Mouse (Mus musculus) testis, adult 2 months (tissue): ENCODE results near the gene Nup98. TPM values are rescaled to one million over a fixed set of nuclear protein-coding genes. Genes with fewer than 3 reads are reported as not detected.
A peak's percentile ranks its signal among the peaks of the same experiment; 100 is the strongest.

Experiments used
- H3K27ac ChIP-seq: fragments of 200-500 bp; 2 replicates; pipeline ENCODE4 v1.5.1; 2012; ENCODE audit warnings: low read depth, low read length; ENCODE audit not compliant: control insufficient read depth, insufficient read depth
- H3K27me3 ChIP-seq: fragments of 200-500 bp; 2 replicates; pipeline ENCODE4 v1.6.1; 2012; ENCODE audit warnings: mild to moderate bottlenecking, low read length, moderate library complexity; ENCODE audit not compliant: control insufficient read depth, insufficient read depth
- H3K36me3 ChIP-seq: fragments of 200-500 bp; 2 replicates; pipeline ENCODE4 v1.6.1; 2012; ENCODE audit warnings: mild to moderate bottlenecking, low read length; ENCODE audit not compliant: control insufficient read depth, insufficient read depth
- H3K4me1 ChIP-seq: fragments of 200-500 bp; 2 replicates; pipeline ENCODE4 v1.6.1; 2012; ENCODE audit warnings: low read length; ENCODE audit not compliant: control insufficient read depth, insufficient read depth
- H3K4me3 ChIP-seq: fragments of 200-500 bp; 2 replicates; pipeline ENCODE4 v1.5.1; 2012; ENCODE audit warnings: low read depth, mild to moderate bottlenecking, low read length, moderate library complexity, mixed read lengths; ENCODE audit not compliant: control insufficient read depth
- CTCF ChIP-seq: fragments of 200-500 bp; IDR thresholded peaks from 2 replicates; pipeline ENCODE4 v1.5.1; 2012; ENCODE audit warnings: low read depth, mild to moderate bottlenecking, inconsistent platforms, low read length, moderate library complexity; ENCODE audit not compliant: control insufficient read depth, insufficient read depth, insufficient replicate concordance
- POLR2A ChIP-seq: fragments of 200-500 bp; IDR thresholded peaks from 2 replicates; pipeline ENCODE4 v1.6.1; 2012; ENCODE audit warnings: low read depth, mild to moderate bottlenecking, inconsistent platforms, low read length, moderate library complexity; ENCODE audit not compliant: control insufficient read depth
- polyA plus RNA-seq: library from polyadenylated mRNA; depleted of rRNA; stranded (reverse); fragments of >200 nt; gene quantifications from 2 replicates; pipeline ENCODE4 v1.2.3, GENCODE M21; 2012; rRNA removed

Gene Nup98
- polyA plus RNA-seq, result 126 and 133 TPM in 2 replicates

DNA sequence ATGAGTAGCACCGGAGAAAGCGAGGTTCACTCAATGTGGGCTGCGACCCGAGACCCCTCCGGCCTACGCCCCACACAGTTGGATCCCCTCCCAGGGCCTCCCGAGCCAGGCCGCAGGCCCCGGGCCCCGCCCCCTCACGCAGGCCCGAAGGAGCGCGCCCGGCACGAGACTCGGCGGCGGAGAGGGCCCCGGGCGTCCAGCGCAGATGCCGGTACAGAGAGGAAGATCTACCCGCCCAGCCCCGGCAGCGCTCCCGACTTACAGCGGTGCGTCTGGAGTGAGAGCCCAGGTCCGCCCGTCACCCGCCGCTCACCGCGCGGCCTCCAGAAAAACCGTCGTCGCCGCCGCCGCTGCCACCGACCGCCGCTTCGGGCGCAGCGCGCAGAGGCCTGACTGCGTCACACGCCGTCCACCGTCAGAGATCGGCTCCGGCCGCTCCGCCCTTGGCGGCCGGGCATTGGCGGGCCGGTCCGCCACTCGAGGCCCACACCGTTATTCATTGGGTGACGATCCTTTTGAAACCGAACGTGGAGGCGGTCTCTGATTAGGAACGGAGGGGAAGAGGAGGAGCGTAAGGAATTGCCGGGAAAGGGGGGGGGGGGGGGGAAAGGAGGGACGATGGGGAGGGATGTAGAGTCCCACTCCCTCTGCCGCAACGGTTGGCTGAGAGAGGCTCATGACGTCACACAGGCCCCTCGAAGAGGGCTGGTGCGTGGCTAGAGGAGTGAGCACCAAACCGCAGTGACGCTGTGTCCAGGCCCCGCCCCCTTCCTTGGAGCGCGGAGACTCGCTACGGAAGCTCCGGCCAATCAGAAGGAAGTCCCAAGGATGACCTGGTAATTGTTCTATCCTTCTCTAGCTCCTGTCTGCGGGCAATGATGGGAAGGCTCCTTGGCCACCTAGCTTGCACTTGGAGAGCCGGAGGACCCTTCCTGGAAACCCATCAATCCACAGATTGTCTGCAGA lies at the start of gene Nup98, which contains the start of gene Pgap2:
Nup98 (minus strand) TSS at position 421 of the 966 bp plus-strand sequence.
Pgap2 (plus strand) TSS at position 453 of the 966 bp plus-strand sequence.
- no peaks in the 10 kb centered on the region for H3K36me3 ChIP-seq
- no peaks in the 10 kb centered on the region for H3K27me3 ChIP-seq
- no peaks in the 10 kb centered on the region for H3K4me1 ChIP-seq
- TF ChIP-seq POLR2A, result peak; percentile 80
- 0 out of 2 replicates have a peak, but pooled peaks have one; percentile 7 for TF ChIP-seq CTCF
- peak within 1 kb of the TSS; percentile 100 for H3K4me3 ChIP-seq
- peak within 1 kb of the TSS; percentile 96 for H3K27ac ChIP-seq

DNA sequence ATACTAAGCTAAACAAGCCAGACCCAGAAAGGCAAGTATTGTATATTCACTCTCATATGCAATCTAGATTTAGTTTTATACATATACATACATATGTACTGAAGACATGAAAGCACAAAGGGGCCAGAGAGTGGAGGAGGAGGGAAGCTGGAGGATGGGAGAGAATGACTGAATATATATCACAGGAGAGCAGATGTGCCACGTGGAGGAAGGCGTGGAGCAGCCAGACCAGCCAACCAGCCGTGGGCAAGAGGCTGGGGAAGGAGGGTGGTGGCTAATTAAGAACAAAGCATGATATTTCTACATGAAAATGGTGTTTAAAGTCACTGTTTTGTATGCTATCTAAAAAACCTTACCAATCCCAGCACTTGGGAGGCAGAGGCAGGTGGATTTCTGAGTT lies 48.8 kb upstream of the Nup98 start:
- Histone ChIP-seq H3K4me3 (no peak overlapping the region), H3K36me3 (no peaks in the 10 kb centered on the region), H3K27ac (no peak overlapping the region), H3K4me1 (no peaks in the 10 kb centered on the region), H3K27me3 (no peaks in the 10 kb centered on the region)
- TF ChIP-seq POLR2A (no peak), CTCF (no peak)

DNA sequence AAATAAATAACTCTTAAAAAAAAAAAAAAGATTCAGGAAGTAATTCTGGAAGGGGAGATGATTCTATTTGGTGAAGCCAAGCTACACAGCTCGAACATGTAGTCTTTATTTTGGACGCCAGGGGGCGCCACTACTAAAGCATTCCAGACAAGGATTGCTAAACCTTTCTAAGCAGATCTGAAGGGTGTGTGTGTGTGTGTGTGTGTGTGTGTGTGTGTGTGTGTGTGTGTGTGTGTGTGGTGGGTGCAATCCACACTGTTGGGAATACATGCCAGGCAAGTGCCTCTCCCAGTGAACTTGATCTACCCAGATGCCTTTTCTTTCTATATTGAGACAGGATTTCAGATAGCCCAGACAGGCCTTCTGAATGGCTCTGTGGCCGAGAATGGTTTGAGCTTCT lies 48.2 kb upstream of the Nup98 start:
- TF ChIP-seq CTCF, result peak; percentile 29; the same call in 1 of the 2 replicates
- TF ChIP-seq POLR2A, result no peak
- Histone ChIP-seq H3K27ac (no peak overlapping the region), H3K4me1 (no peaks in the 10 kb centered on the region), H3K27me3 (no peaks in the 10 kb centered on the region), H3K4me3 (no peak overlapping the region), H3K36me3 (no peaks in the 10 kb centered on the region)

DNA sequence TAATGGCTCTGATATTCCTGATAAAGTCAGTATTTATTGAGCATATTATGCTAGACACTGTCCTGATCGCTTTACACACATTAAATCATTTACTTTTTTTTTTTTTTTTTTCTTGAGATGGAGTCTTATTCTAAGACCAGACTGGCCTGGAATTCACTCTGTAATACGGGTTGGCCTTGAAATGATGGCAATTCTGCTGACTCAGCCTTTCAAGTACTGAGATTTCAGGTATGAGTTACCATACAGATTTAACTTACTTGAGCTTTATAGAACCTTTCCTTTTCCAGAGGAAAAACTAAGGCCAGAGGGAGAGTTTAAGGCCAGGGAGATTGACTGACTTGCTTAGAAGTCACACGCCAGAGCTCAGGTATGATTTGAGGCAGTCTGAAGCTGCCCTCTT lies 46.7 kb upstream of the Nup98 start:
- H3K27me3 ChIP-seq, result no peaks in the 10 kb centered on the region
- no peaks in the 10 kb centered on the region for H3K36me3 ChIP-seq
- no peak for TF ChIP-seq CTCF
- no peak for TF ChIP-seq POLR2A
- no peak overlapping the region for H3K4me3 ChIP-seq
- no peaks in the 10 kb centered on the region for H3K4me1 ChIP-seq
- no peak overlapping the region for H3K27ac ChIP-seq

DNA sequence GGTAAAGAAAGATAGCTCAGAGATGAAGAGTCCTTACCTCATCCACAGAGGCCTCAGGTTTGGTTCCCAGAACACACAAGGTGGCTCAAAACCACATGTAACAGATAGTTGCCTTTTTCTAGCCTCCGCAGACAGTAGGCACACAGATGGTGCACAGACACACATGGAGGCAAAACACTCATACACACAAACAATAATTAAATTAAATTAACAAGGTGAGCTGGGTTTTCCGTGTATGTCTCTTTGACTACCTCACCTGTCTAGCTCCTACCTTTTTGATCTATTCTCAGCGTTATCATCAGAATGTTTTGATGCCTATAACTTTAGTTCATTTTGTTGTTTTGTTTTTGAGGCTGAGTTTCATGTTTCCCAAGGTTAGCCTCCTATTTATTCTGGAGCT lies 46.0 kb upstream of the Nup98 start, which contains the start of gene Rhog:
Rhog (minus strand) TSS at position 101 of the 400 bp plus-strand sequence.
- Histone ChIP-seq H3K27me3 (no peaks in the 10 kb centered on the region), H3K36me3 (no peaks in the 10 kb centered on the region), H3K4me3 (no peak within 1 kb of the TSS), H3K27ac (no peak within 1 kb of the TSS), H3K4me1 (peaks cover 2% of the 10 kb centered on the region; the same call in 1 of the 2 replicates)
- TF ChIP-seq CTCF (no peak), POLR2A (no peak)

DNA sequence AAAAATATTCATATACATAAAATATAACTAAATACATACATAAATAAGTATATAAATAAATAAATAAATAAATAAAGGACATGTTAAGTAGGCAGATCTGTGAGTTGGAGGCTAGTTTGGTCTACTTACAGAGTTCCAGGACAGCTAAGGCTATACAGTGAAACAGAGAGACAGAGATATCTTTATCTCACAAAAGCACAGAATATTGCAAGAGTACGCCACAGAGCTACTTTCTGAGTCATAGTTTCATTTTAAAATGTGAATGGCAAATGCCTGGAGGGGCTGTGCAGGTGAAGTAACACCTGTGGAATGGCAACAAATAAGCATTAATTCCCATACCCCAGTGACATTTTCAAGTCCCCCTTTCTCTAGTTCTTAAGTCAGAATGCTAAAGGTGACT lies 43.7 kb upstream of the Nup98 start:
- no peaks in the 10 kb centered on the region for H3K36me3 ChIP-seq

DNA sequence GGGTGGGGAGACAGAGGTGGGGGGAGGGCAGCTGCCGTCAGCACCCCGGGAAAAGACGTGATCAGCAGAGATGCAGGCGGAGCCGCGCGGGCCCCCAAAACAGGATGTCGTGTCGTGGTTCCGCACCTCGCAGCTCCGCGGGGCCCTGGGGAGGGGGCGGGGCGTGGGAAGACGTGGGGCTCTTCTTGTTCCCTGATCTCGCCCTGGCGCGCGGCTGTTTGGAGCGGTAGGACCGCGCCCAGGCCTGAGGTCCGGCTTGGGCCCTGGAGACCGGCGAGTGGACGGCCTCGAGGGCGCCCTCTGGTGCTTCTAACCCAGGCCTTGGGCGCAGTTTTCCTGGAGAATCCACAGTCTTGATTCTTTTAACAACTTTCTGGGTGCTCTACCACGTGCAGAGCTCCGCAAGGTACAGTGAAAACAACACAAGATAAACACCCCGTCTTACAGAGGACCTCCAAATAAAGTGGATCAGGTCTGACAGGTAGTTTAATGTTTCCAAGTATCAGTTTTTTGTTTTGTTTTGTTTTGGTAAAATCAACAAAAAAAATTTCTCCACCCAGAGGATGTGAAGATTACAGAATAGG lies 40.7 kb upstream of the Nup98 start:
- peak overlapping the region; percentile 81 for H3K27ac ChIP-seq
- TF ChIP-seq CTCF (peak; percentile 48; the same call in 1 of the 2 replicates), POLR2A (no peak)
- H3K27me3 ChIP-seq, result no peaks in the 10 kb centered on the region
- H3K4me1 ChIP-seq, result peaks cover 21% of the 10 kb centered on the region
- no peaks in the 10 kb centered on the region for H3K36me3 ChIP-seq
- peak overlapping the region; percentile 82 for H3K4me3 ChIP-seq

More for the DNA sequence above, 43.7 kb upstream of the Nup98 start:
- TF ChIP-seq CTCF, result no peak
- no peak for TF ChIP-seq POLR2A
- Histone ChIP-seq H3K27ac (no peak overlapping the region), H3K27me3 (no peaks in the 10 kb centered on the region), H3K4me1 (peaks cover 7% of the 10 kb centered on the region), H3K4me3 (no peak overlapping the region)
